In genomic region chr10:116827306-116827705, GRCm38 (mm10) we compare ENCODE assay signal across 19 mouse cellular contexts.
DNase-seq lines count a peak whose midpoint lies in the region; ATAC-seq lines count a peak whose summit lies in the region.
"Had no signal": no experiment of that assay in that cellular context is flagged by ENCODE, and none has a peak within 500 bp of the region (broad histone marks: within the 10 kb centered on the region; RNA-seq: fewer than 3 reads in every experiment).

No protein-coding gene starts in this region.

- no peak for ATAC-seq in embryonic facial prominence, embryonic 14.5 days (ENCODE audit: low read depth)
- no peak for ATAC-seq in hindbrain, embryonic 13.5 days (ENCODE audit: low FRiP score)
- no peak for ATAC-seq in hindbrain, embryonic 12.5 days (ENCODE audit: low FRiP score)
- ATAC-seq: forebrain, embryonic 14.5 days; inflammation-experienced regulatory T-cells, adult 6 months; intestine, postnatal 0 days had no signal

- H3K4me1 ChIP-seq in embryonic facial prominence, embryonic 14.5 days (ENCODE audit: control insufficient read depth, insufficient read depth, low read length), result 0 out of 2 replicates have a peak, but pooled peaks cover 3% of the 10 kb centered on the region
- H3K4me1 ChIP-seq in embryonic facial prominence, embryonic 10.5 days, result peaks cover 18% of the 10 kb centered on the region
- H3K4me1 ChIP-seq in hindbrain, embryonic 13.5 days (replicated peaks), result peaks cover 13% of the 10 kb centered on the region
- H3K4me1 ChIP-seq in hindbrain, embryonic 12.5 days, result peaks cover 7% of the 10 kb centered on the region

- H3K4me3 ChIP-seq in embryonic facial prominence, embryonic 14.5 days (ENCODE audit: low read depth, low read length), result no peak overlapping the region
- H3K4me3 ChIP-seq in embryonic facial prominence, embryonic 10.5 days, result no peak overlapping the region
- no peak overlapping the region for H3K4me3 ChIP-seq in hindbrain, embryonic 13.5 days
- no peak overlapping the region for H3K4me3 ChIP-seq in hindbrain, embryonic 12.5 days
- H3K4me3 ChIP-seq: embryonic facial prominence, embryonic 13.5 days; forebrain, embryonic 10.5 days; hindbrain, embryonic 10.5 days had no signal

- H3K27ac ChIP-seq in embryonic facial prominence, embryonic 14.5 days (replicated peaks; ENCODE audit: low read depth, low read length), result 0 out of 2 replicates have a peak overlapping the region, but pooled peaks have one; percentile 10
- no peak overlapping the region for H3K27ac ChIP-seq in embryonic facial prominence, embryonic 10.5 days (replicated peaks)
- 0 out of 2 replicates have a peak overlapping the region, but pooled peaks have one; percentile 35 for H3K27ac ChIP-seq in hindbrain, embryonic 13.5 days
- no peak overlapping the region for H3K27ac ChIP-seq in hindbrain, embryonic 12.5 days
- H3K27ac ChIP-seq: embryonic facial prominence, embryonic 13.5 days; forebrain, embryonic 10.5 days had no signal

- WGBS in embryonic facial prominence, embryonic 14.5 days, result 84% methylated on average over 11 of the region's 11 CpGs
- WGBS in embryonic facial prominence, embryonic 10.5 days, result 89% methylated on average over 11 of the region's 11 CpGs
- WGBS in hindbrain, embryonic 13.5 days, result 87% methylated on average over 11 of the region's 11 CpGs
- 86% methylated on average over 11 of the region's 11 CpGs for WGBS in hindbrain, embryonic 12.5 days

- no peaks in the 10 kb centered on the region for H3K27me3 ChIP-seq in embryonic facial prominence, embryonic 14.5 days (replicated peaks; ENCODE audit: control insufficient read depth, insufficient read depth, low read length)
- no peaks in the 10 kb centered on the region for H3K27me3 ChIP-seq in embryonic facial prominence, embryonic 10.5 days (replicated peaks; ENCODE audit: low read depth, poor library complexity, severe bottlenecking)
- no peaks in the 10 kb centered on the region for H3K27me3 ChIP-seq in hindbrain, embryonic 13.5 days
- no peaks in the 10 kb centered on the region for H3K27me3 ChIP-seq in hindbrain, embryonic 12.5 days
- H3K27me3 ChIP-seq in splenic B cell, adult 2 months (ENCODE audit: control insufficient read depth, insufficient read depth, low read length, poor library complexity, severe bottlenecking), result no peaks in the 10 kb centered on the region
- H3K27me3 ChIP-seq: embryonic facial prominence, embryonic 13.5 days had no signal

- no peaks in the 10 kb centered on the region for H3K9me3 ChIP-seq in embryonic facial prominence, embryonic 14.5 days (ENCODE audit: control insufficient read depth, low read length)
- no peaks in the 10 kb centered on the region for H3K9me3 ChIP-seq in embryonic facial prominence, embryonic 10.5 days
- no peaks in the 10 kb centered on the region for H3K9me3 ChIP-seq in hindbrain, embryonic 13.5 days
- H3K9me3 ChIP-seq in hindbrain, embryonic 12.5 days (replicated peaks), result no peaks in the 10 kb centered on the region
- H3K9me3 ChIP-seq: embryonic facial prominence, embryonic 13.5 days; forebrain, embryonic 10.5 days; hindbrain, embryonic 10.5 days had no signal

- H3K4me2 ChIP-seq in embryonic facial prominence, embryonic 14.5 days (ENCODE audit: low read depth, low read length), result no peak overlapping the region
- no peak overlapping the region for H3K4me2 ChIP-seq in hindbrain, embryonic 13.5 days
- no peak overlapping the region for H3K4me2 ChIP-seq in hindbrain, embryonic 12.5 days (replicated peaks)
- H3K4me2 ChIP-seq: embryonic facial prominence, embryonic 13.5 days had no signal

- no peak for DNase-seq in embryonic facial prominence, embryonic 14.5 days (ENCODE audit: low spot score)
- DNase-seq in embryonic facial prominence, embryonic 10.5 days (ENCODE audit: low spot score), result no peak
- DNase-seq in spleen, postnatal 36 days (ENCODE audit: low spot score in 2 of 2), result peak; percentile 4 to 6
- DNase-seq in spleen, postnatal 10 days (ENCODE audit: low spot score in 2 of 2), result no peak
- peak; percentile 52 for DNase-seq in splenic B cell, adult 2 months (ENCODE audit: low read depth, low spot score)
- no peak for DNase-seq in cerebellum, adult 9-10 months
- DNase-seq: adrenal gland, adult 8-10 months; adrenal gland, postnatal 36 days; cerebellum, adult 2 months; cerebellum, postnatal 14 days; gastrocnemius, postnatal 10 days had no signal

- no peak overlapping the region; the same call in 1 of the 2 replicates for H3K9ac ChIP-seq in embryonic facial prominence, embryonic 14.5 days (ENCODE audit: low read depth, low read length)
- H3K9ac ChIP-seq in hindbrain, embryonic 13.5 days, result no peak overlapping the region
- no peak overlapping the region for H3K9ac ChIP-seq in hindbrain, embryonic 12.5 days
- H3K9ac ChIP-seq: embryonic facial prominence, embryonic 13.5 days had no signal

- no peaks in the 10 kb centered on the region for H3K36me3 ChIP-seq in embryonic facial prominence, embryonic 14.5 days (ENCODE audit: control insufficient read depth, insufficient read depth, low read length)
- no peaks in the 10 kb centered on the region for H3K36me3 ChIP-seq in embryonic facial prominence, embryonic 10.5 days (replicated peaks)
- no peaks in the 10 kb centered on the region for H3K36me3 ChIP-seq in hindbrain, embryonic 13.5 days
- no peaks in the 10 kb centered on the region for H3K36me3 ChIP-seq in hindbrain, embryonic 12.5 days
- H3K36me3 ChIP-seq in splenic B cell, adult 2 months (ENCODE audit: control insufficient read depth, insufficient read depth, low read length, poor library complexity, severe bottlenecking), result no peaks in the 10 kb centered on the region
- H3K36me3 ChIP-seq: embryonic facial prominence, embryonic 13.5 days; forebrain, embryonic 10.5 days; hindbrain, embryonic 10.5 days had no signal

Comparison
In these comparisons a context has a peak if more than half of its experiments do, and no peak if none do; other contexts are left out.
1. DNase-seq: peak in spleen, postnatal 36 days (2 of 2) and splenic B cell, adult 2 months (single experiment); none in embryonic facial prominence, embryonic 14.5 days (single experiment), embryonic facial prominence, embryonic 10.5 days (single experiment), spleen, postnatal 10 days (0 of 2) and cerebellum, adult 9-10 months (single experiment).
2. H3K27ac ChIP-seq: peak in embryonic facial prominence, embryonic 14.5 days (single experiment) and hindbrain, embryonic 13.5 days (single experiment); none in embryonic facial prominence, embryonic 10.5 days (single experiment) and hindbrain, embryonic 12.5 days (single experiment).